Mouse (Mus musculus): Measurements from ENCODE around the gene Maip1. TPM values are rescaled to one million over a fixed set of nuclear protein-coding genes. Genes with fewer than 3 reads are reported as not detected.

Maip1 gene
- total RNA-seq, 2 experiments from 2014 or later = 10.7 to 11.5 TPM

DNA sequence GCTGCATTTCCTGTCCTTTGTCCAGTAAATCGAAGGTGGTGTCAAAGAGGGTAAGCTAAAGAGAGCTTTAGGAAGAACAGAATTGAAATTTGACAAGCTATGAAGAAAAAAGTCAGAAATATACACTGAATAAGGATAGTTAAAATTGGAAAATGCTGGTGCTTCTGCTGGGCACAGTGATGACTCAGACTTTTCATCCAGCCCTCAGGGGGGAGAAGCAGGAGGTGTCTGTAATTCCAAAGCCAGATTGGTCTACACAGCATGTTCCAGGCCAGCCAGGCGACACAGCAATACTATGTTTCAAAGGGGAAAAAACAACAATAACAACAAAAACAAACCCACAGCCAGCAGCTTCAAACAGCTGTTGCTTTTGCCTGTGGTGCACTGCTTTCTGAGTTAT lies 7.3 kb downstream of the Maip1 start:
- intact Hi-C loops (cut with DNase I) = no loop called here
- peak in 1 of 2 experiments; percentile 68 for DNase-seq (ENCODE audit: low spot score in 2 of 2)

DNA sequence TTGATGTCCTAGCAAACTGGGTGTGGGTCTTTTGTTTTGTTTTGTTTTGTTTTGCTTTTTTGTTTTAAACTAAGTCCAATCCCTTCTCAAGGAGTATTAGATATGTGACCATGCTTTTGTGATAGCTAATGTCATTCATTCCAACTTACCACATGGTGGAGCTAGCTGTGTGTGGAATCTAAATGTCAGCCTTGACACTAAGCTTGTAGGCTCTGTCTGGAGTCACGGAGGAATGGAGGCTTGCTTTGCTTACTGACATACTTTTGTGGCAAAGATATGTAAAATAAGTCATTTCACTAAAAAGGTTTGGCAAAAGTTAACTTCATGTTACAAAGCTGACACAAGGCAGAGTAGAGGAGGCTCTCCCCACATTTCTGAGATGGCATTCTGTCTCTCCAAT lies 17.6 kb downstream of the Maip1 start:
- intact Hi-C loops (cut with DNase I) = loop anchor here (2.0 to 10.0 kb wide), 3 partner anchors 691 to 971 kb away; partner anchors contain the start of genes Aox3 and Bzw1
- peak in 1 of 2 experiments; percentile 59 for DNase-seq (ENCODE audit: low spot score in 2 of 2)

DNA sequence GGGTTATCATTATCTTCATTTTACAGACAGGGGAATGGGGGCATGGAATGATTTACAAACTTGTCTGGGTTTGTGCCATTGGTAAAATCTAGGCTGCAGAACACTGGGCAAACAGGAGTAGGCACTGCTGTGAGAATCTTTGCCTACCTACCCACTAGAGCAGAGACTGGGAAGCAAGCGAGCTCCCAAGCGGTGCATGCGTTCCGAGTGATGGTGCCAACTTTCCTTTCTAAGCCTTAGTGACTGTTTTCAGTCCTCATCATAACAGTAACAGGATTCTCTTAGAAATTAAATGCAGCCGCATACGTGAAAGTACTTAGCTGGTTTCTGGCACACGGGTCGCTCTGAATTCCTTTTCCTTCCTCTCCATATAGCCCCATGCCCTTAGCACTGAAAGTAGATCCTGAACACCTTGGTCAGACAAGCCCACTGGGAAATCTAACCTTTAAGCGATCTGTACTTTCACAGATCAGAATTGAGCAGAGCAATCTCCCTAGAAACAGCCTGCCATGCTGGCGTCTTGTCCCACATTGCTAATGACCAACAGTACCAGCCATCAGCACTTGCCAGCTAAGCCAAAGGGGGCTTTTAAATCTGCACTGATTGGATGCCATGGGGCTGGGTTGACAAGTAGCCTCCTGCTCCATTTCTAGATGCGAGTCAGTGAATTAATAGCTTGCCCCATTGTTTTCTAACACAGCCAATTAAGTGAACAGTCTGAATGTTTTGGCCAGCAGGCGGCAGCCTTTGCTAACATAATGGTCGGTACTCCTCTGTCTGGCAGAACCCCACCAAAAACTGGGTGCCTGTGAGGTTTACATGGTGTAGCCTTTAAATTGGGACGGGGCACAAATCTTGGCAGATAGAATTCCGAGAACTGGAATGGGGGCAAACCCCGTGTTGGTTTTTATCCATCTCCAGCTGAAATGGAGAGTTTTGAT lies 22.5 kb downstream of the Maip1 start:
- DNase-seq (ENCODE audit: low spot score in 2 of 2) = peak; percentile 93
- intact Hi-C loops (cut with DNase I) = loop anchor here (1.0 to 10.0 kb wide), 7 partner anchors 346 to 966 kb away; partner anchors contain the start of genes Aox3, Bzw1 and Spats2l

DNA sequence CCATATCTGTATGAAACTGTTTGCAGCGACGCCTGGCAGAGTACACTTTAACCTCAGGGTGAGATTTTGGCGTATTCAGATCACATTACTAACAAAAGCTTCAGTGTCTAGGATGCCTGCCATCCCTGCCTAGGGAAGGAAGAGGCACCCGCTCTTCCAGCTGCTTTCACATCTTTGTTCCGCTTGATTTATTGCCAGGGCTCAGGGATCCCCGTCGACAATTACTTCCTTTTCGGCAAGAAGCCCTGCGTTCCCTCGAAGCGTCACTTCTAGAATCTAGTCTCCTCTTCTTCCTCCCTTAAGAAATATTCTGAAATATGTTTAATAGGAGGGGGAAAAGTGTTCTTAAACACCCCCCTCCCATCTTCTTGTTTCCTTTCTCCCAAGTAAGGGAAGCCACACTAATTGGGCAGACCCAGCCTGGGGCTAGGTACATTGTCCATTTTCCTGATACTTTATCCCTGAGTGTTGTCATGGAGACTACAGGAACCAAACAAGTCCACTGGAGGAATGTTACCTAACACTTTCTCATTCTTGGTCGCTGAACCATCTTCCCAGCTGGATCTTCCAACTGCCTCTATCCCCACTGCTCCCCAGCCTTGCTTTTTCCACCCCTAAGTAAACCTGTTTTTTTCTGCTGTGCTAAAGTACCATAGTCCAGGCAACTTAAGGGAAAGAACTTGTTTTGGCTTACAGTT lies 23.8 kb downstream of the Maip1 start:
- intact Hi-C loops (cut with DNase I) = loop anchor here (1.0 to 10.0 kb wide), 9 partner anchors 175 to 965 kb away; partner anchors contain the start of genes Aox3, Bzw1 and Spats2l

DNA sequence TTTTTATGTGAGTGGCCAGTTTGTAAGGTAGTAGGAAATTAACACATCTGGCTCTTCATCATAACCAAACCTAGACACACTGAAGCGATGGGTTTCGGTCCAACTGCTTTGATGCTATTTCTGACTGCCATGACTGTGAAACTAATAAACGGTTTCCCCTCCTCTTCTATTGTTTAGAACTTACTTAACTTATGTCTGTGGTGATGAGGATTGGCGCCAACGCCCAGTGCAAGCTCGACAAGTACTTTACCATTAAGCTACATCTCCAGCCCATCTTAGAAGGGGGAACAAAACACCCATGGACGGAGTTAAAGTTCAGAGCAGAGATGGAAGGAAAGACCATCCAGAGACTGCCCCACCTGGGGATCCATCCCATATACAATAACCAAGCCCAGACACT lies 27.0 kb downstream of the Maip1 start:
- intact Hi-C loops (cut with DNase I) = loop anchor here (5.0 to 10.0 kb wide), 2 partner anchors 172 to 269 kb away; no protein-coding TSS in a partner anchor
- no peak for DNase-seq (ENCODE audit: low spot score in 2 of 2)

More for the DNA sequence above, 23.8 kb downstream of the Maip1 start:
- DNase-seq (ENCODE audit: low spot score in 2 of 2) = no peak

DNA sequence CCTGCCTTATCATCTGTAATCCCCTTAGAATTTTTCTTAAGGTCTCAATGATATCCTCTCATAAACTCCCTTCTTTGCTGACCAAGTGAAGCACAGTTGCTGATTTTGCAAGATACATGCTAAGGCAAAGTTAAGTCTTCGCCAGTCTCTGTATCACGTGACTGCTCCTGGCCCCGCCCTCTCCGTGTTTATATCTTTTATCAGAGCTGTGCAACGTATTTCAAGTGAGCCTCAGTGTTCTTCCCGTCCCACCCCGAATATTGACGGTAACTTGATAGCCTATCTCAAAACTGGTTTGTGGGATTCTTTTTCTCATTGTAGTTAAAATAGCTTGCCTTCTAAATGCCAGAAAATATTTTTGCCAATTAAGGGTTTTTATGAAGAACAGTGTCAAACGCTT lies 30.3 kb downstream of the Maip1 start:
- intact Hi-C loops (cut with DNase I) = loop anchor here (10.0 kb wide), 1 partner anchor 168 kb away; no protein-coding TSS in a partner anchor
- no peak for DNase-seq (ENCODE audit: low spot score in 2 of 2)

DNA sequence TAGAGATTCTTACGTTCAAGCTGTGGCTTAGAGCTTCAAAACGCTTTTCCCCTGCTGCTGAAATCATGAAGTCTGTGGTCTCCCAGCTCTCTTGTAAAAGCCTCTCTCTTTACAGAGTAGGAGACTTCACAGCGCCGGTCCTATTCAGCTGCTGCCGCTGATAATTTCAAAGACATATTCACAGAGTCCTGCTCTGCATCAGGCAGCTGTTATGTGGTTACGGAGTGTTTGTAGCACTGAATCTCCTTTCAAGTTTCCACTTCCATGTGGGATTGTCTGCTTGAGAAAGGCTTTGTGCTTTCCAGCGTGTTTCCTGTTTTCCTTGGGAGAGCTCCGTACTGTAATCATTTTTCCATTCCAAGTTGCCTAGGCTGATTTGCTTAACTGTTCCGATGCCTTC lies 30.8 kb downstream of the Maip1 start:
- intact Hi-C loops (cut with DNase I) = loop anchor here (10.0 kb wide), 1 partner anchor 168 kb away; no protein-coding TSS in a partner anchor
- DNase-seq (ENCODE audit: low spot score in 2 of 2) = peak; percentile 26 to 35

DNA sequence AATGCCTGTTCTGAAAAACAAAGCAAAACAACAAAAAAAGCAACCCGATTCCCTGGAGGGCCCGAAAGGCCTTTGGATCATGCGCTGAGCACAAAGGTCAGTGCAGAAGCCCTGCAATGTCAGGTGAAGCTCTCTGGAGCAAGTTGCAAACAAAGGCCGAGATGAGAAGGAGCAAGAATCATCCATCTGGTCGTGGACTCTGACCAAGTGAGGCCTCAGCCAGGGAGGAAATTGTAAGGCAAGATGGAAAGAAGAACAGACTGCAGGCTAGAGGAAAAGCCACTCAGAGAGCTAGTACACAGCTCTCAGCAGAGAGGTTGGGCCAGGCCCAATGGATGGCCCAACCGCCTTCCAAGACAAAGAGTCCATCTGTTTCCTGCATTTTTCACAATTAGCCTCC lies 32.9 kb downstream of the Maip1 start:
- intact Hi-C loops (cut with DNase I) = loop anchor here (10.0 kb wide), 1 partner anchor 166 kb away; no protein-coding TSS in a partner anchor
- no peak for DNase-seq (ENCODE audit: low spot score in 2 of 2)

DNA sequence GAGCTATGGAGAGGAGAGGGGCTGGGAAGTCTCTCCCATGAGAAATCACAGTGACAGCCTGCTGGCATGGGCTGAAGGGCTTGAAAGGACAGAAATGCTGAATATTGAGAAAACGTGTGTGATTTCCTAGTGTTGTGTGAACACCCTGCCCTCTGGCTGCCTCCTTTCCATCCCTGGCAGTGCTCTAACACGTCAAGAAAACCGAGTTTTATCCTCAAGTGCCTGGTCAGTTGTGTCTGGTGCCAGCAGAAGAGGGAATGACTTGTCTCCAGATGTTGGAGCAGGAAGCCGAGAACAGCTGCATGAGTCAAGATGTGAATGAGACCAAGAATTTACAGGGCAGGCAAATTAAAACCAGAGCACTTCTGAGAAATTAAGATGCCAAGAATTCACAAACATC lies 34.6 kb downstream of the Maip1 start:
- intact Hi-C loops (cut with DNase I) = no loop called here

DNA sequence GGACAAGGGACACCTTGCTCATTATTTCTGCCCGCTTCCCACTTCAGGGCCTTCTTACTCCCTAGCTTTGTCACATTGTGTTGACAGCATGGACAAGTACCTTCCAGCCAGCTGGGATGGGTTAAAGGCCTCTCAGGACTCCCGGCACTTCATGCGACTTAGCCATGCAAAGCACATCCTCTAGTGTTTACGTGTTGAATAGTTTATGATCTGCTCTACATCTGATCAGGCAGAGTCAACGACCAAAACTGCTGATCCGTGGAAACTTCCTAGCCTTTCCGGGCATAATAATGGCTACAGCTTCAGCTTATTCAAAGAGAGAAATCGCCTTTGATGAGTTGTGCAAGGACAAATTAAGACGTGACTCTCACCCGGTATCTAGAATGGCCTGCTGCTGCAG lies 39.6 kb downstream of the Maip1 start:
- DNase-seq (ENCODE audit: low spot score in 2 of 2) = no peak
- intact Hi-C loops (cut with DNase I) = no loop called here

More for the DNA sequence above, 34.6 kb downstream of the Maip1 start:
- no peak for DNase-seq (ENCODE audit: low spot score in 2 of 2)

DNA sequence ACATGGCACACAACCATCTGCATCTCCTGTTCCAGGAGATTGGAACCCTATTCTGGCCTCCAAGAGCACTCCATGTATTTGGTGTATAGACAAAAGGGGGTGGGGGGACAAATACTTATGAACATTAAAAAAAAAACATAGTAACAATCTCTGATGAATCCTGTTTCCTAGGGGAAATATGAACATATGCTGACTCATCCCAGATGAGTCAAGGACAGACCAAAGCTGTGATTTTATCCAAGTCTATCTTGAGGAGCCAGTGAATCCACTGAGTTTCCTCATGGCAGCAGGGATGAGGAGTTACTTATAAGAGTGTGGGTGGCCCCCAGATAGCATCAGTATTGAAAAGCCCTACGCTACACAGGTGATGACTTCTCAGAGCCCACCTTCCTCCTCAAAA lies 44.1 kb downstream of the Maip1 start:
- DNase-seq (ENCODE audit: low spot score in 2 of 2) = peak in 1 of 2 experiments; percentile 25
- intact Hi-C loops (cut with DNase I) = no loop called here

DNA sequence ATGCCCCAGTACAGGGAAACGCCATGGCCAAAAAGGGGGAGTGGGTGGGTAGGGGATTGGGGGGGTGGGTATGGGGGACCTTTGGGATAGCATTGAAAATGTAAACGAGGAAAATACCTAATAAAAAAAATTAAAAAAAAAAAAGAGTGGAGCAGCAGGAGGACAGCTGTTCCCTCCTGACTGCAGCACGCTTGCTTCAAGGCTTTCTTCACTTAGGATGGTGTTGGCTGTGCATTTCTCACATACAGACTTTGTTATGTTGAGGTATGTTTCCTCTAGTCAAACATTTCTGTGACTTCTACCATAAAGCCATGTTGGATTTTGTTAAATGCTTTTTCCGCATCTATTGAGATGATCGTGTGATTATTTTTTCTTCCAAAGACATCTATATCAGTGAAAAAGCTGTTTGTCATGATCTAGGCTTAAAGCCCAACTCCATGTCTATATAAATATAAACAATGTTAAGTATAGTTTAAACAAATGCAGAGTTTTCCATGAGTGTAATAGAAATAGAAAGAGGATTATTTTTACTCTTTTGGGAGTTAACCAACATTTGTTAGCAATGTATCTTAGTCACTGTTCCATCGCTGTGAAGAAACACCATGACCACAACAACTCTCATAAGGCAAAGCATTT lies 54.3 kb downstream of the Maip1 start:
- DNase-seq (ENCODE audit: low spot score in 2 of 2) = no peak
- intact Hi-C loops (cut with DNase I) = no loop called here

Other genes with a start within 250 kb of the Maip1 start
- gene 1700066M21Rik, start 28.7 kb upstream of the Maip1 start, total RNA-seq (2021) = 10 to 100 TPM; 21.6 to 24.6 TPM
- 10 to 100 TPM; 21.4 to 26.9 TPM for gene Tyw5, start 773 bp downstream of the Maip1 start, total RNA-seq (2021)